Mouse (Mus musculus) hindbrain, postnatal 0 days (tissue): ENCODE measurements around the gene Fgfr2. TPM values are rescaled to one million over a fixed set of nuclear protein-coding genes. Genes with fewer than 3 reads are reported as not detected.

Experiments used
- ATAC-seq: fragments of 200-750 bp; cut with Nextera tagmentation; 2 replicates; pipeline ENCODE4 v1.8.0; 2017; ENCODE audit warnings: mild to moderate bottlenecking, moderate TSS enrichment, moderate library complexity
- DNase-seq: peaks from one replicate; pipeline ENCODE4 v3.0.0-alpha.2; 2015; ENCODE audit warnings: low spot score
- H3K27ac ChIP-seq: fragments of 300-500 bp; sonication (generic); 2 replicates; pipeline ENCODE4 v1.5.1; 2014; ENCODE audit warnings: mild to moderate bottlenecking
- H3K27me3 ChIP-seq: fragments of 300-500 bp; sonication (generic); 2 replicates; pipeline ENCODE4 v1.6.1; 2014; ENCODE audit warnings: low read length, mixed read lengths; ENCODE audit not compliant: insufficient read depth
- H3K36me3 ChIP-seq: fragments of 300-500 bp; sonication (generic); 2 replicates; pipeline ENCODE4 v1.6.1; 2014; ENCODE audit warnings: low read length, mixed read lengths; ENCODE audit not compliant: insufficient read depth
- H3K4me1 ChIP-seq: fragments of 300-500 bp; sonication (generic); 2 replicates; pipeline ENCODE4 v1.6.1; 2014; ENCODE audit warnings: antibody characterized with exemption, low read length, mixed read lengths; ENCODE audit not compliant: insufficient read depth
- H3K4me2 ChIP-seq: fragments of 300-500 bp; sonication (generic); 2 replicates; pipeline ENCODE4 v1.6.1; 2014; ENCODE audit warnings: low read depth, mild to moderate bottlenecking, low read length, moderate library complexity, mixed read lengths
- H3K4me3 ChIP-seq: fragments of 300-500 bp; sonication (generic); 2 replicates; pipeline ENCODE4 v1.5.1; 2014; ENCODE audit warnings: low read length
- H3K9ac ChIP-seq: fragments of 300-500 bp; sonication (generic); replicated peaks from 2 replicates; pipeline ENCODE4 v1.6.1; 2014; ENCODE audit warnings: mild to moderate bottlenecking, low read length, moderate library complexity, mixed read lengths
- H3K9me3 ChIP-seq: fragments of 300-500 bp; sonication (generic); 2 replicates; pipeline ENCODE4 v1.6.1; 2016; ENCODE audit warnings: low read length, mixed read lengths
- CTCF ChIP-seq: IDR thresholded peaks from 2 replicates; pipeline ENCODE4 v1.5.1; 2016; ENCODE audit warnings: antibody characterized with exemption, control low read depth, low read depth
- WGBS: fragments of 180-500 bp; shearing (Covaris S2); extraction: QIAGEN DNeasy Blood & Tissue Kit; methylation state at CpG from one replicate; pipeline ENCODE4 v1.1.7; 2014; 5-methylcytosine and 5-hydroxymethylcytosine counted together
- polyA plus RNA-seq: library from polyadenylated mRNA; unstranded; fragments of >200 nt; fragmentation: Nextera tagmentation; extraction: Ambion mirVana; gene quantifications from 2 replicates; pipeline ENCODE4 v1.2.1, GENCODE M21; 2015
- total RNA-seq: library from RNA; depleted of rRNA; stranded (reverse); fragments of >200 nt; gene quantifications from 2 replicates; pipeline ENCODE4 v1.2.3, GENCODE M21; 2014

Fgfr2 gene
- total and polyA plus RNA-seq, 2 experiments from 2014 or later, result 17.3 to 49.0 TPM

- Histone ChIP-seq H3K9ac (no peak overlapping the region), H3K9me3 (no peaks in the 10 kb centered on the region), H3K36me3 (no peaks in the 10 kb centered on the region), H3K4me2 (no peak overlapping the region), H3K27me3 (no peaks in the 10 kb centered on the region), H3K27ac (no peak overlapping the region), H3K4me1 (no peaks in the 10 kb centered on the region), H3K4me3 (no peak overlapping the region)
- 71% methylated on average over 2 of the region's 2 CpGs for WGBS
- DNase-seq, result no peak
- no peak for ATAC-seq
- no peak for TF ChIP-seq CTCF
These were observed 1619.4 kb downstream of the Fgfr2 start for GRCm38 (mm10) chr7:131503739-131504138.

GRCm38 (mm10) chr7:131478403-131478802 lies 1644.7 kb downstream of the Fgfr2 start:
- H3K4me1 ChIP-seq, result no peaks in the 10 kb centered on the region
- WGBS, result 93% methylated on average over 5 of the region's 5 CpGs
- H3K9ac ChIP-seq, result no peak overlapping the region
- TF ChIP-seq CTCF, result no peak
- no peaks in the 10 kb centered on the region for H3K9me3 ChIP-seq
- no peaks in the 10 kb centered on the region for H3K27me3 ChIP-seq
- no peak overlapping the region for H3K27ac ChIP-seq
- H3K36me3 ChIP-seq, result no peaks in the 10 kb centered on the region
- ATAC-seq (no peak), DNase-seq (no peak)
- H3K4me3 ChIP-seq, result no peak overlapping the region
- H3K4me2 ChIP-seq, result no peak overlapping the region

- no peaks in the 10 kb centered on the region for H3K9me3 ChIP-seq
- H3K4me2 ChIP-seq, result no peak overlapping the region
- H3K4me1 ChIP-seq, result no peaks in the 10 kb centered on the region
- no peaks in the 10 kb centered on the region for H3K36me3 ChIP-seq
- H3K27ac ChIP-seq, result no peak overlapping the region
- no peak for DNase-seq
- no peak overlapping the region for H3K4me3 ChIP-seq
- no peak for ATAC-seq
- no peaks in the 10 kb centered on the region for H3K27me3 ChIP-seq
- H3K9ac ChIP-seq, result no peak overlapping the region
- 26% methylated on average over 8 of the region's 8 CpGs for WGBS
- no peak for TF ChIP-seq CTCF
These were observed 1646.0 kb downstream of the Fgfr2 start for GRCm38 (mm10) chr7:131477140-131477539.

- H3K9ac ChIP-seq, result no peak overlapping the region
- DNase-seq, result no peak
- ATAC-seq, result no peak
- H3K36me3 ChIP-seq, result no peaks in the 10 kb centered on the region
- no peak overlapping the region for H3K4me3 ChIP-seq
- no peak overlapping the region for H3K27ac ChIP-seq
- H3K27me3 ChIP-seq, result no peaks in the 10 kb centered on the region
- no peak overlapping the region for H3K4me2 ChIP-seq
- no peak for TF ChIP-seq CTCF
- no peaks in the 10 kb centered on the region for H3K9me3 ChIP-seq
- WGBS, result 91% methylated on average over 5 of the region's 5 CpGs
- H3K4me1 ChIP-seq, result no peaks in the 10 kb centered on the region
These were observed 1651.6 kb downstream of the Fgfr2 start for GRCm38 (mm10) chr7:131471551-131471950.

- H3K4me1 ChIP-seq, result no peaks in the 10 kb centered on the region
- no peak for ATAC-seq
- no peak overlapping the region for H3K4me2 ChIP-seq
- peak; percentile 45; the same call in 1 of the 2 replicates for TF ChIP-seq CTCF
- no peaks in the 10 kb centered on the region for H3K9me3 ChIP-seq
- H3K9ac ChIP-seq, result no peak overlapping the region
- H3K36me3 ChIP-seq, result no peaks in the 10 kb centered on the region
- no peaks in the 10 kb centered on the region for H3K27me3 ChIP-seq
- no peak for DNase-seq
- no peak overlapping the region for H3K27ac ChIP-seq
- 60% methylated on average over 3 of the region's 3 CpGs for WGBS
- no peak overlapping the region for H3K4me3 ChIP-seq
These were observed 1653.6 kb downstream of the Fgfr2 start for GRCm38 (mm10) chr7:131469506-131469905.

GRCm38 (mm10) chr7:131467312-131467711 lies 1655.8 kb downstream of the Fgfr2 start:
- no peak for TF ChIP-seq CTCF
- H3K9ac ChIP-seq, result no peak overlapping the region
- no peak overlapping the region for H3K27ac ChIP-seq
- ATAC-seq (no peak), DNase-seq (no peak)
- no peak overlapping the region for H3K4me2 ChIP-seq
- no peak overlapping the region for H3K4me3 ChIP-seq
- no peaks in the 10 kb centered on the region for H3K27me3 ChIP-seq
- no peaks in the 10 kb centered on the region for H3K36me3 ChIP-seq
- no peaks in the 10 kb centered on the region for H3K4me1 ChIP-seq
- H3K9me3 ChIP-seq, result no peaks in the 10 kb centered on the region
- WGBS, result 90% methylated on average over 3 of the region's 3 CpGs

- H3K36me3 ChIP-seq, result no peaks in the 10 kb centered on the region
- H3K4me1 ChIP-seq, result no peaks in the 10 kb centered on the region
- no peaks in the 10 kb centered on the region for H3K9me3 ChIP-seq
- DNase-seq (no peak), ATAC-seq (no peak)
- H3K27ac ChIP-seq, result no peak overlapping the region
- H3K27me3 ChIP-seq, result no peaks in the 10 kb centered on the region
- WGBS, result 41% methylated on average over 3 of the region's 3 CpGs
- H3K9ac ChIP-seq, result no peak overlapping the region
- H3K4me2 ChIP-seq, result no peak overlapping the region
- H3K4me3 ChIP-seq, result no peak overlapping the region
- no peak for TF ChIP-seq CTCF
These were observed 1657.4 kb downstream of the Fgfr2 start for GRCm38 (mm10) chr7:131465735-131466134.
